In genomic region chr12:26885831-26886634, GRCm38 (mm10) we compare ENCODE assay signal across 9 mouse cellular contexts.
DNase-seq lines count a peak whose midpoint lies in the region; ATAC-seq and TF ChIP-seq lines count a peak whose summit lies in the region.
"Had no signal": no experiment of that assay in that cellular context is flagged by ENCODE, and none has a peak within 500 bp of the region (broad histone marks: within the 10 kb centered on the region; RNA-seq: fewer than 3 reads in every experiment).

No protein-coding gene starts in this region.

- no peak overlapping the region for H3K9ac ChIP-seq in kidney, postnatal 0 days (ENCODE audit: low read depth, low read length)
- no peak overlapping the region for H3K9ac ChIP-seq in embryonic facial prominence, embryonic 13.5 days

- no peak overlapping the region for H3K4me3 ChIP-seq in kidney, postnatal 0 days (replicated peaks; ENCODE audit: low read depth, low read length)
- no peak overlapping the region for H3K4me3 ChIP-seq in embryonic facial prominence, embryonic 13.5 days

- H3K4me2 ChIP-seq in kidney, postnatal 0 days (ENCODE audit: low read length): no peak overlapping the region
- peak overlapping the region; percentile 26 for H3K4me2 ChIP-seq in embryonic facial prominence, embryonic 13.5 days

- ATAC-seq in kidney, postnatal 0 days (replicated peaks; ENCODE audit: low FRiP score, low read depth): no peak
- no peak for ATAC-seq in embryonic facial prominence, embryonic 13.5 days (ENCODE audit: insufficient number of reproducible peaks, insufficient read depth, low FRiP score, low TSS enrichment, low read depth)

- no peaks in the 10 kb centered on the region for H3K9me3 ChIP-seq in kidney, postnatal 0 days (replicated peaks; ENCODE audit: low read length)
- H3K9me3 ChIP-seq in embryonic facial prominence, embryonic 13.5 days: peaks cover 4% of the 10 kb centered on the region; the same call in 1 of the 2 replicates

- peak; percentile 27 for DNase-seq in kidney, postnatal 0 days (ENCODE audit: low spot score)
- no peak for DNase-seq in kidney, adult 8-10 months
- DNase-seq in gastrocnemius, postnatal 25 days: peak; percentile 51
- DNase-seq in left cerebral cortex, postnatal 10 days (ENCODE audit: extremely low spot score in 1 of 2, low spot score in 2 of 2): peak; percentile 56 to 72
- peak; percentile 65 for DNase-seq in retina, embryonic 14.5 days (ENCODE audit: low spot score)
- no peak for DNase-seq in natural killer cell, adult 2 months (ENCODE audit: low spot score in 2 of 2)
- no peak for DNase-seq in thymus, postnatal 4 days

- H3K4me1 ChIP-seq in kidney, postnatal 0 days (replicated peaks; ENCODE audit: insufficient read depth, low read length): no peaks in the 10 kb centered on the region; the same call in none of the 2 replicates
- H3K4me1 ChIP-seq in embryonic facial prominence, embryonic 13.5 days: peaks cover 36% of the 10 kb centered on the region

- TF ChIP-seq CTCF in kidney, postnatal 0 days (IDR thresholded peaks at IDR 0.05; ENCODE audit: low read depth): no peak

- intact Hi-C loops in left cerebral cortex, postnatal 10 days (cut with DNase I): no loop called here

- 36% methylated on average over 12 of the region's 12 CpGs for WGBS in kidney, postnatal 0 days
- 20% methylated on average over 12 of the region's 12 CpGs for WGBS in embryonic facial prominence, embryonic 13.5 days

- H3K27me3 ChIP-seq in kidney, postnatal 0 days (ENCODE audit: insufficient read depth, low read length): no peaks in the 10 kb centered on the region
- no peaks in the 10 kb centered on the region for H3K27me3 ChIP-seq in embryonic facial prominence, embryonic 13.5 days

- H3K36me3 ChIP-seq in kidney, postnatal 0 days (ENCODE audit: insufficient read depth, low read length): no peaks in the 10 kb centered on the region
- H3K36me3 ChIP-seq in embryonic facial prominence, embryonic 13.5 days: no peaks in the 10 kb centered on the region
- H3K36me3 ChIP-seq: G1E had no signal

- H3K27ac ChIP-seq in kidney, postnatal 0 days: no peak overlapping the region
- peak overlapping the region; percentile 51; the same call in 1 of the 2 replicates for H3K27ac ChIP-seq in embryonic facial prominence, embryonic 13.5 days

Comparison
In these comparisons a context has a peak if more than half of its experiments do, and no peak if none do; other contexts are left out.
1. DNase-seq: peak in kidney, postnatal 0 days (single experiment), gastrocnemius, postnatal 25 days (single experiment), left cerebral cortex, postnatal 10 days (2 of 2) and retina, embryonic 14.5 days (single experiment); none in kidney, adult 8-10 months (0 of 2), natural killer cell, adult 2 months (0 of 2) and thymus, postnatal 4 days (single experiment).